Mouse (Mus musculus) midbrain, embryonic 10.5 days (tissue): ENCODE measurements around the gene Nsfl1c. TPM values are rescaled to one million over a fixed set of nuclear protein-coding genes. Genes with fewer than 3 reads are reported as not detected.

Source experiments
- DNase-seq: peaks from one replicate; pipeline ENCODE4 v3.0.0-alpha.2; 2017; ENCODE audit warnings: low spot score
- H3K27ac ChIP-seq: fragments of 300-500 bp; sonication (generic); replicated peaks from 2 replicates; pipeline ENCODE4 v1.5.1; 2016; ENCODE audit warnings: mild to moderate bottlenecking
- H3K27me3 ChIP-seq: fragments of 300-500 bp; sonication (generic); 2 replicates; pipeline ENCODE4 v1.6.1; 2016; ENCODE audit warnings: low read depth, mild to moderate bottlenecking; ENCODE audit not compliant: poor library complexity, severe bottlenecking
- H3K36me3 ChIP-seq: fragments of 300-500 bp; sonication (generic); 2 replicates; pipeline ENCODE4 v1.6.1; 2016; ENCODE audit warnings: mild to moderate bottlenecking, moderate library complexity
- H3K4me1 ChIP-seq: fragments of 300-500 bp; sonication (generic); 2 replicates; pipeline ENCODE4 v1.6.1; 2016
- H3K4me3 ChIP-seq: fragments of 300-500 bp; sonication (generic); 2 replicates; pipeline ENCODE4 v1.5.1; 2016; ENCODE audit warnings: mild to moderate bottlenecking, moderate library complexity
- H3K9me3 ChIP-seq: fragments of 300-500 bp; sonication (generic); replicated peaks from 2 replicates; pipeline ENCODE4 v1.6.1; 2016; ENCODE audit warnings: mild to moderate bottlenecking
- WGBS: fragments of 180-500 bp; shearing (Covaris S2); methylation state at CpG from one replicate; pipeline ENCODE4 v1.1.7; 2016; 5-methylcytosine and 5-hydroxymethylcytosine counted together
- polyA plus RNA-seq: library from polyadenylated mRNA; unstranded; fragments of >200 nt; fragmentation: Nextera tagmentation; extraction: Ambion mirVana; gene quantifications from 2 replicates; pipeline ENCODE4 v1.2.1, GENCODE M21; 2016

Nsfl1c gene
- polyA plus RNA-seq, 1 experiment from 2014 or later, result 305 TPM

- Histone ChIP-seq H3K27ac (no peak overlapping the region), H3K27me3 (no peaks in the 10 kb centered on the region), H3K9me3 (no peaks in the 10 kb centered on the region), H3K36me3 (no peaks in the 10 kb centered on the region), H3K4me3 (no peak overlapping the region), H3K4me1 (no peaks in the 10 kb centered on the region)
- no peak for DNase-seq
Observed at GRCm38 (mm10) chr2:151529169-151529568, 35.2 kb downstream of the Nsfl1c start.

DNA sequence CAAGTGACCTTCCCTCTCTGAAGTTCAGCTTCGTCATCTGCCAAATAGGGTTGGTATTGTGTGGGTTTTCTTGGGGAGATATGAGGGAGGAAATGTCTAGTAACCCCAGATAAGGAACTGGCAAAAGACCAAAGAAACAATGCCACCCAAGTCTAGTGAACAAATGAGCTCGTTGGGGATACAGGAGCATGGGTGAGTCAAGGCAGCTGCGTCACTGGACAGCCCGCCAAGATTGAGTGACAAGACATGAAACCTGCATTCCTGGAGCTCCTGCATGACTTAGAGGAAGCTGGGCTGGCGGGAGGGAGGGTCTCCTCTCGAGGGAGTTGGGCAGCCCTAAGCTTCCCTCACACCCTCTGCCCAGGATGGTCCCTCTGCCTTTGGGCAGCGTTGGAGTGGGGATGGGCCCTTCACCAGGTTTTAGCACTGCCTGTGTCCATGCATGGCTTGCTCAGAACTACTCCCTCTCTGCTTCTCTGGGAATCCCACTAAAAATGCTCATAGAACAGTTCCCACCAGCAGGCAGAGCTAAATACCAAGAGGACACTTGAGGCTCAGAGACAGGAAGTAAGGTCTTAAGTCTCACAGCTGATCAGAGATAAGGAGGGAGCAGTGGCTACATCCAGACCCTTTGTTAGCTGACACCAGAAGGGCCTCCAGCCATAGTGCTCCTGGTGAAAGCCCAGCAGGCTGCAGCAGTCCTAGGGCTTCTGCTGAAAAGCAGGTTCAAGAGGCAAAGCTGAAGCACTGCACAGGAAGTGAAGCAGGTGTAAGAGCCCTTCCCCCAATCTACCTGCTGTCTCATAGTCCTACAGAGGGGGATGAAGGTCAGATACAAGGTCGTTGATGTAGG, 36.6 kb downstream of the Nsfl1c start:
- 69% methylated on average over 8 of the region's 8 CpGs for WGBS
- Histone ChIP-seq H3K9me3 (no peaks in the 10 kb centered on the region), H3K4me3 (no peak overlapping the region), H3K36me3 (no peaks in the 10 kb centered on the region), H3K4me1 (peaks cover 2% of the 10 kb centered on the region), H3K27ac (no peak overlapping the region), H3K27me3 (no peaks in the 10 kb centered on the region)
- DNase-seq, result no peak

GRCm38 (mm10) chr2:151533632-151534031, 39.6 kb downstream of the Nsfl1c start:
- Histone ChIP-seq H3K4me3 (no peak overlapping the region), H3K4me1 (peaks cover 11% of the 10 kb centered on the region), H3K36me3 (no peaks in the 10 kb centered on the region), H3K27me3 (no peaks in the 10 kb centered on the region), H3K27ac (no peak overlapping the region), H3K9me3 (no peaks in the 10 kb centered on the region)
- WGBS, result 95% methylated on average over 6 of the region's 6 CpGs
- no peak for DNase-seq

GRCm38 (mm10) chr2:151535961-151536617, 42.1 kb downstream of the Nsfl1c start:
- H3K4me1 ChIP-seq, result peaks cover 11% of the 10 kb centered on the region
- peak overlapping the region; percentile 42; the same call in 1 of the 2 replicates for H3K27ac ChIP-seq
- DNase-seq, result peak; percentile 45
- 53% methylated on average over 1 of the region's 1 CpGs for WGBS
- H3K9me3 ChIP-seq, result no peaks in the 10 kb centered on the region
- H3K4me3 ChIP-seq, result no peak overlapping the region
- H3K36me3 ChIP-seq, result no peaks in the 10 kb centered on the region
- H3K27me3 ChIP-seq, result no peaks in the 10 kb centered on the region

- 84% methylated on average over 5 of the region's 5 CpGs for WGBS
- Histone ChIP-seq H3K9me3 (no peaks in the 10 kb centered on the region), H3K4me3 (no peak overlapping the region), H3K27ac (no peak overlapping the region), H3K4me1 (peaks cover 14% of the 10 kb centered on the region), H3K36me3 (no peaks in the 10 kb centered on the region), H3K27me3 (no peaks in the 10 kb centered on the region)
- DNase-seq, result no peak
Observed at GRCm38 (mm10) chr2:151536618-151536974, 42.6 kb downstream of the Nsfl1c start.

DNA sequence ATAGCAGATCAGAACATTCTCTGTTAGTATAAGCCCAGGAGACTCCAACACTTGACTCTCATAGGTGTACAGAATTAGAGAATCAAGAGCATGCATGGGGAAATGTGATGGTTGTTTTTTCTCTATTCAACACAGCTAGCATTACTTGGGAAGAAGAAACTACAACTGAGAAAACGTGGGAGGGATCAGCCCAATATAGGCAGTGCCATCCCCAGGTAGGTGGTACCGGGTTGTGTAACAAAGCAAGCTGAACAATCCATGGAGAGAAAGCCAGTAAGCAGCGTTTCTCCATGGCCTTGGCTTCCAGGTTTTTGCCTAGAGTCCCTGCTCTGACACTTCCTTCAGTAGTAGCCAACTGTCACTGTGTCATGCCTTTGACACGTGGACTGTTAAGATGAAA, 44.7 kb downstream of the Nsfl1c start:
- H3K4me1 ChIP-seq, result peaks cover 22% of the 10 kb centered on the region
- no peak overlapping the region for H3K4me3 ChIP-seq
- no peaks in the 10 kb centered on the region for H3K36me3 ChIP-seq
- no peak overlapping the region for H3K27ac ChIP-seq
- H3K27me3 ChIP-seq, result no peaks in the 10 kb centered on the region
- no peak for DNase-seq
- 63% methylated on average over 4 of the region's 4 CpGs for WGBS
- H3K9me3 ChIP-seq, result no peaks in the 10 kb centered on the region

GRCm38 (mm10) chr2:151542323-151543062, 48.5 kb downstream of the Nsfl1c start, which contains the start of gene Fkbp1a:
Gene Fkbp1a (plus strand): TSS chr2:151542483.
- Histone ChIP-seq H3K4me1 (peaks cover 35% of the 10 kb centered on the region), H3K36me3 (peaks cover 33% of the 10 kb centered on the region), H3K27ac (peak within 1 kb of the TSS; percentile 97), H3K27me3 (no peaks in the 10 kb centered on the region), H3K4me3 (peak within 1 kb of the TSS; percentile 98), H3K9me3 (no peaks in the 10 kb centered on the region)
- DNase-seq, result peak; percentile 96
- WGBS, result under 1% methylated on average over 89 of the region's 93 CpGs

- peak overlapping the region; percentile 98 for H3K4me3 ChIP-seq
- DNase-seq, result peak; percentile 46
- peaks cover 35% of the 10 kb centered on the region for H3K4me1 ChIP-seq
- no peaks in the 10 kb centered on the region for H3K27me3 ChIP-seq
- WGBS, result 2% methylated on average over 21 of the region's 21 CpGs
- H3K36me3 ChIP-seq, result peaks cover 41% of the 10 kb centered on the region
- peak overlapping the region; percentile 97 for H3K27ac ChIP-seq
- no peaks in the 10 kb centered on the region for H3K9me3 ChIP-seq
Observed at GRCm38 (mm10) chr2:151543063-151543895, 49.3 kb downstream of the Nsfl1c start.

GRCm38 (mm10) chr2:151544673-151545072, 50.7 kb downstream of the Nsfl1c start:
- 76% methylated on average over 6 of the region's 6 CpGs for WGBS
- Histone ChIP-seq H3K36me3 (peaks cover 55% of the 10 kb centered on the region), H3K9me3 (no peaks in the 10 kb centered on the region), H3K27ac (no peak overlapping the region), H3K27me3 (no peaks in the 10 kb centered on the region), H3K4me3 (peak overlapping the region; percentile 98), H3K4me1 (peaks cover 35% of the 10 kb centered on the region)
- no peak for DNase-seq

DNA sequence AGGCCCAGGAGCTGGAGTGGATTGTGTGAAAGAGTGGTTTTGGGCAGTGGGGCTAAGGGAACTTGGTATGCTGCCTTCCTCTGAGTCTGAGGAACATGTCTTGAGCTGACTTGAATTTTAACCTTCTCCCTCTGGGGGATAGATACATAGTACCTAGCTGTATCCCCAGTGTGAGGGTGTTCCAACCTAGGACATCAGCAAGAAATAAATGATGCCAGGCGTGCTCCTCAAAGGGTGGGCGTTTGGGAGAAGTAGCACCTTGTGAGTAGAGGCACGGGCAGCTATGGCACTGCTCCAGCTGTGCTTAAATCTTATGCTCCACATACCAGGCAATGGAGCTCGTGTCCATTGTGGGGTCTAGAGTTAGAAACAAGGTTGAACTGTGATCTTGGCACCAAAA, 52.6 kb downstream of the Nsfl1c start:
- WGBS, result 92% methylated on average over 4 of the region's 4 CpGs
- Histone ChIP-seq H3K27ac (no peak overlapping the region), H3K4me1 (peaks cover 32% of the 10 kb centered on the region), H3K4me3 (no peak overlapping the region), H3K9me3 (no peaks in the 10 kb centered on the region), H3K36me3 (peaks cover 74% of the 10 kb centered on the region), H3K27me3 (no peaks in the 10 kb centered on the region)
- DNase-seq, result no peak

- Histone ChIP-seq H3K27me3 (no peaks in the 10 kb centered on the region), H3K4me3 (no peak overlapping the region), H3K4me1 (peaks cover 13% of the 10 kb centered on the region), H3K36me3 (peaks cover 99% of the 10 kb centered on the region), H3K27ac (no peak overlapping the region), H3K9me3 (no peaks in the 10 kb centered on the region)
- DNase-seq, result no peak
- WGBS, result 89% methylated on average over 3 of the region's 3 CpGs
Observed at GRCm38 (mm10) chr2:151549615-151550121, 55.7 kb downstream of the Nsfl1c start.
